Mouse (Mus musculus) adrenal gland, postnatal 0 days (tissue): Measurements from ENCODE around the gene AU015836. TPM values are rescaled to one million over a fixed set of nuclear protein-coding genes. Genes with fewer than 3 reads are reported as not detected.

Source experiments
- polyA plus RNA-seq: library from polyadenylated mRNA; unstranded; fragments of >200 nt; fragmentation: Nextera tagmentation; extraction: Ambion mirVana; gene quantifications from 2 replicates; pipeline ENCODE4 v1.2.1, GENCODE M21; 2015

Gene AU015836
- polyA plus RNA-seq: not detected in 2 replicates

GRCm38 (mm10) chrX:93968444-93968843, at the start of gene AU015836:
TSS of gene AU015836 (plus strand) at chrX:93968659.

Other genes starting within 250 kb of the AU015836 start
- 23.5 and 31.9 TPM in 2 replicates for gene Pdk3, start 136.5 kb upstream of the AU015836 start, polyA plus RNA-seq
- gene Zfx, start 155.0 kb downstream of the AU015836 start, polyA plus RNA-seq: 16.5 and 19.2 TPM in 2 replicates
- 36.0 and 47.2 TPM in 2 replicates for gene Eif2s3x, start 244.2 kb downstream of the AU015836 start, polyA plus RNA-seq